Mouse (Mus musculus): ENCODE measurements at regions not wholly inside any gene's neighbourhood (a gene's known extent, or its start where the extent isn't known, plus 50 kb on each side); places are given as distances from the start of the nearest gene placed in this dataset.

GRCm38 (mm10) chr1:23178335-23178974, 76.4 kb upstream of the 4933415F23Rik start:
- ATAC-seq (ENCODE audit: extremely low read depth, insufficient number of reproducible peaks, low FRiP score, poor library complexity, severe bottlenecking) (no peak), DNase-seq (ENCODE audit: low spot score) (no peak)
- no peaks in the 10 kb centered on the region for H3K27me3 ChIP-seq (ENCODE audit: insufficient read depth, low read length)
- TF ChIP-seq POLR2AphosphoS5 (IDR thresholded peaks at IDR 0.05; ENCODE audit: insufficient replicate concordance, low read depth, low read length) = no peak
- no peak for TF ChIP-seq TAL1 (conservative IDR thresholded peaks at IDR 0.05; ENCODE audit: low read depth, low read length)
- no peak for TF ChIP-seq GATA2 (IDR thresholded peaks at IDR 0.05; ENCODE audit: borderline replicate concordance, low read depth, low read length)
- TF ChIP-seq CTCF (IDR thresholded peaks at IDR 0.05; ENCODE audit: low read depth, low read length) = no peak
- TF ChIP-seq GATA1 (IDR thresholded peaks at IDR 0.05; ENCODE audit: borderline replicate concordance, low read length) = no peak
- H3K9me3 ChIP-seq (replicated peaks) = no peaks in the 10 kb centered on the region
- no peaks in the 10 kb centered on the region for H3K4me1 ChIP-seq (ENCODE audit: insufficient read depth, low read depth, low read length)
- H3K4me3 ChIP-seq (ENCODE audit: low read depth, low read length) = no peak overlapping the region
- H3K36me3 ChIP-seq (replicated peaks) = no peaks in the 10 kb centered on the region

GRCm38 (mm10) chr1:23174022-23174421, 72.0 kb upstream of the 4933415F23Rik start:
- Histone ChIP-seq H3K4me3 (ENCODE audit: low read depth, low read length) (no peak overlapping the region), H3K27me3 (ENCODE audit: insufficient read depth, low read length) (no peaks in the 10 kb centered on the region), H3K36me3 (replicated peaks) (no peaks in the 10 kb centered on the region), H3K9me3 (replicated peaks) (peaks cover 1% of the 10 kb centered on the region), H3K4me1 (ENCODE audit: insufficient read depth, low read depth, low read length) (no peaks in the 10 kb centered on the region)
- TF ChIP-seq GATA1 (IDR thresholded peaks at IDR 0.05; ENCODE audit: borderline replicate concordance, low read length) = no peak
- no peak for TF ChIP-seq CTCF (IDR thresholded peaks at IDR 0.05; ENCODE audit: low read depth, low read length)
- no peak for TF ChIP-seq GATA2 (IDR thresholded peaks at IDR 0.05; ENCODE audit: borderline replicate concordance, low read depth, low read length)
- no peak for TF ChIP-seq POLR2AphosphoS5 (IDR thresholded peaks at IDR 0.05; ENCODE audit: insufficient replicate concordance, low read depth, low read length)
- no peak for TF ChIP-seq TAL1 (conservative IDR thresholded peaks at IDR 0.05; ENCODE audit: low read depth, low read length)
- DNase-seq (ENCODE audit: low spot score) = no peak
- ATAC-seq (ENCODE audit: extremely low read depth, insufficient number of reproducible peaks, low FRiP score, poor library complexity, severe bottlenecking) = no peak

- Histone ChIP-seq H3K4me1 (ENCODE audit: insufficient read depth, low read depth, low read length) (no peaks in the 10 kb centered on the region), H3K27me3 (ENCODE audit: insufficient read depth, low read length) (no peaks in the 10 kb centered on the region), H3K9me3 (replicated peaks) (peaks cover 4% of the 10 kb centered on the region), H3K4me3 (ENCODE audit: low read depth, low read length) (no peak overlapping the region), H3K36me3 (replicated peaks) (no peaks in the 10 kb centered on the region)
- DNase-seq (ENCODE audit: low spot score) = no peak
- ATAC-seq (ENCODE audit: extremely low read depth, insufficient number of reproducible peaks, low FRiP score, poor library complexity, severe bottlenecking) = no peak
- TF ChIP-seq GATA2 (IDR thresholded peaks at IDR 0.05; ENCODE audit: borderline replicate concordance, low read depth, low read length) = no peak
- no peak for TF ChIP-seq POLR2AphosphoS5 (IDR thresholded peaks at IDR 0.05; ENCODE audit: insufficient replicate concordance, low read depth, low read length)
- no peak for TF ChIP-seq TAL1 (conservative IDR thresholded peaks at IDR 0.05; ENCODE audit: low read depth, low read length)
- no peak for TF ChIP-seq GATA1 (IDR thresholded peaks at IDR 0.05; ENCODE audit: borderline replicate concordance, low read length)
- no peak for TF ChIP-seq CTCF (IDR thresholded peaks at IDR 0.05; ENCODE audit: low read depth, low read length)
These were observed 71.2 kb upstream of the 4933415F23Rik start for GRCm38 (mm10) chr1:23173054-23173802.

GRCm38 (mm10) chr1:23171336-23171735, 69.3 kb upstream of the 4933415F23Rik start:
- Histone ChIP-seq H3K4me3 (ENCODE audit: low read depth, low read length) (no peak overlapping the region), H3K9me3 (replicated peaks) (peaks cover 4% of the 10 kb centered on the region), H3K36me3 (replicated peaks) (no peaks in the 10 kb centered on the region), H3K4me1 (ENCODE audit: insufficient read depth, low read depth, low read length) (no peaks in the 10 kb centered on the region), H3K27me3 (ENCODE audit: insufficient read depth, low read length) (peaks cover 3% of the 10 kb centered on the region; the same call in 1 of the 2 replicates)
- ATAC-seq (ENCODE audit: extremely low read depth, insufficient number of reproducible peaks, low FRiP score, poor library complexity, severe bottlenecking) = no peak
- no peak for TF ChIP-seq POLR2AphosphoS5 (IDR thresholded peaks at IDR 0.05; ENCODE audit: insufficient replicate concordance, low read depth, low read length)
- no peak for TF ChIP-seq GATA2 (IDR thresholded peaks at IDR 0.05; ENCODE audit: borderline replicate concordance, low read depth, low read length)
- TF ChIP-seq TAL1 (conservative IDR thresholded peaks at IDR 0.05; ENCODE audit: low read depth, low read length) = no peak
- no peak for TF ChIP-seq GATA1 (IDR thresholded peaks at IDR 0.05; ENCODE audit: borderline replicate concordance, low read length)
- TF ChIP-seq CTCF (IDR thresholded peaks at IDR 0.05; ENCODE audit: low read depth, low read length) = no peak
- DNase-seq (ENCODE audit: low spot score) = no peak

GRCm38 (mm10) chr1:23170711-23171110, 68.7 kb upstream of the 4933415F23Rik start:
- H3K9me3 ChIP-seq (replicated peaks) = peaks cover 4% of the 10 kb centered on the region
- TF ChIP-seq CTCF (IDR thresholded peaks at IDR 0.05; ENCODE audit: low read depth, low read length) (no peak), GATA2 (IDR thresholded peaks at IDR 0.05; ENCODE audit: borderline replicate concordance, low read depth, low read length) (no peak), TAL1 (conservative IDR thresholded peaks at IDR 0.05; ENCODE audit: low read depth, low read length) (no peak), POLR2AphosphoS5 (IDR thresholded peaks at IDR 0.05; ENCODE audit: insufficient replicate concordance, low read depth, low read length) (no peak), GATA1 (IDR thresholded peaks at IDR 0.05; ENCODE audit: borderline replicate concordance, low read length) (no peak)
- ATAC-seq (ENCODE audit: extremely low read depth, insufficient number of reproducible peaks, low FRiP score, poor library complexity, severe bottlenecking) (no peak), DNase-seq (ENCODE audit: low spot score) (no peak)
- no peaks in the 10 kb centered on the region for H3K36me3 ChIP-seq (replicated peaks)
- H3K4me1 ChIP-seq (ENCODE audit: insufficient read depth, low read depth, low read length) = no peaks in the 10 kb centered on the region
- H3K27me3 ChIP-seq (ENCODE audit: insufficient read depth, low read length) = peaks cover 3% of the 10 kb centered on the region; the same call in 1 of the 2 replicates
- H3K4me3 ChIP-seq (ENCODE audit: low read depth, low read length) = no peak overlapping the region

GRCm38 (mm10) chr1:23168504-23168903, 66.5 kb upstream of the 4933415F23Rik start:
- TF ChIP-seq GATA2 (IDR thresholded peaks at IDR 0.05; ENCODE audit: borderline replicate concordance, low read depth, low read length) (no peak), GATA1 (IDR thresholded peaks at IDR 0.05; ENCODE audit: borderline replicate concordance, low read length) (no peak)
- peaks cover 4% of the 10 kb centered on the region for H3K9me3 ChIP-seq (replicated peaks)
- DNase-seq (ENCODE audit: low spot score) (no peak), ATAC-seq (ENCODE audit: extremely low read depth, insufficient number of reproducible peaks, low FRiP score, poor library complexity, severe bottlenecking) (no peak)
- peaks cover 6% of the 10 kb centered on the region; the same call in 1 of the 2 replicates for H3K27me3 ChIP-seq (ENCODE audit: insufficient read depth, low read length)
- no peak overlapping the region for H3K4me3 ChIP-seq (ENCODE audit: low read depth, low read length)
- H3K4me1 ChIP-seq (ENCODE audit: insufficient read depth, low read depth, low read length) = no peaks in the 10 kb centered on the region
- no peaks in the 10 kb centered on the region for H3K36me3 ChIP-seq (replicated peaks)

All from G1E (cell line).